Mouse (Mus musculus): Measurements from ENCODE around the gene Cdc42ep2. TPM values are rescaled to one million over a fixed set of nuclear protein-coding genes. Genes with fewer than 3 reads are reported as not detected.

The Cdc42ep2 gene
- total RNA-seq, 2 experiments from 2014 or later: 9.1 to 9.8 TPM

- no peak for DNase-seq (ENCODE audit: low spot score)
Observed at GRCm38 (mm10) chr19:5944145-5944544, 19.5 kb upstream of the Cdc42ep2 start.

DNA sequence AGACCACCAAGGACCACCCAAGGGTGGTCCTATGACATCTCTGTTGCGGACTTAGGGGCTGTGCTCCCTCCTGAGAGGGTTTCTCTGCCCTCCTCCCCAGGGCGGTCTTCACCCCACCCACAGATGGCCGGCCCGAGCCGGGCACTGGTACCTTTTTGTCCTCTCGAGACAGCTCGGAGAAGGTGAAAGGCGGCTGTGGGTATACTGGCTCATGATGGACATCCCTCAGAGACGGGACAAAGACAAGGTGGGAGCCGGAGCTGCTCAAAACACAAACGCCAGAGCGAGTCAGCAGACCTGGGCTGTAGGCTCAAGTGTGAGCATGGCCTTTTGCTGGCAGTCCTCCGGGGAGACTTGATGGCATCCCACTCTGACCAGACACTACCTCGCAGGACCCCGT lies 18.8 kb upstream of the Cdc42ep2 start:
- intact Hi-C loops (cut with DNase I): no loop called here

More at GRCm38 (mm10) chr19:5944145-5944544, 19.5 kb upstream of the Cdc42ep2 start:
- intact Hi-C loops (cut with DNase I): no loop called here

GRCm38 (mm10) chr19:5942581-5942980 lies 18.0 kb upstream of the Cdc42ep2 start:
- intact Hi-C loops (cut with DNase I): no loop called here
- DNase-seq (ENCODE audit: low spot score): no peak

More for the DNA sequence above, 18.8 kb upstream of the Cdc42ep2 start:
- DNase-seq (ENCODE audit: low spot score): no peak

DNA sequence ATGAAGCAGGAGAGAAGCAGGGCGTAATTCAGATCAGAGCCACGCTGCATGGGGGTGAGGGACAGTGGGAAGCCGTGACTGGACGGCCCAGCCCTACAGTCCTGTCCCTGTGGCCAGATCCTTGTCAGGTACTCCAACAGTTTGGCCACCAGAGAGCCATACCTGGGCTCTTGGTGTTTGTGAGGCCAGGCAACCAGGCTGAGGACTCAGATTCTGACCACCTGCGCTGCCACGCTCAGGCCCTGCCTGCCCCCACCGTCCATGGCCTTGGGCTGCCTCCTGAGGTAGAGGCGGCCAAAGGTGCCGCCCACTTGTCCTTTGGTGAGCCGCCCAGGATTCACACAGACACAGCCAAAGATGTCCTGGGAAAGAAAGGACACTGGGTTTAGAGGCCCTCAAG lies 16.0 kb upstream of the Cdc42ep2 start:
- no peak for DNase-seq (ENCODE audit: low spot score)
- intact Hi-C loops (cut with DNase I): loop anchor here (2.0 kb wide), 1 partner anchor 16 kb away; the partner anchor contains the start of gene Cdc42ep2

DNA sequence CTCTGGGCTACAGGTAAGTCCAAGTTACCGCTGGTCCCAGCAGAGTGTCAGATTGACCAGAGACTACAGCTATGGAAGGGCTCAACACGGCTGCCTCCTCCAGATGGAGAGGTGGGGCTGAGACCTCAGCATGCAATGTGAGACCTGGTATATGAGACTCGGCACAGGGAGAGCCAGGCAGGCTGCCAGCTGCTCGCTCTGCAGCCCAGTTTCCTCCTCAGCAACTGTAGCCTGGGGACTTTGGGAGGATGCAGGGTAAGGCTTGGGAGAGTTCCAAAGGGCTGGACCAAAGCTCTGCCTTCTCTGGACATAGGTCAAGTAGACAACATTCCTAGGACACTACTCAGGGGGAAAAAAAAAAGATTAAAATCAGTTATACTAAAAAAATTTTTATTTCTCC lies 15.6 kb upstream of the Cdc42ep2 start:
- intact Hi-C loops (cut with DNase I): loop anchor here (2.0 kb wide), 1 partner anchor 15 kb away; the partner anchor contains the start of gene Cdc42ep2
- DNase-seq (ENCODE audit: low spot score): peak; percentile 79

DNA sequence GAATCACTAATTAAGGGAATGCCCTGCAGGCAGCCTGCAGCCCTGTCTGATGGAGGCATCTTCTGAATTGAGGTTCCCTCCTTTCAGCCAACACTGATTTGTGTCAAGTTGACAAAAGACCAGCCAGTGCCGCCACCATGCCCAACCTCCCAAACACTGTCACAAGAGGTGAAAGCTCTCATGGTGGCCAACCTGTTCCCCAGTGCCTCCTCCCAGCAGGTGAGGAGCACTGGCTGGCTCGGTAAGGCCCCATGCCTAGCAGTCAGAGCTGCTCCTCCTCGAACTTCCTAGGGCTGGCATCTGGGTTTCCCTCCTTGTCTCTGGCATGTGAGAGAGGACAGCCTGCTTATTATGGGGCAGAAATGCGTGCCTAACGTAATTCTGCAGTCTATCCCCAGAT lies 15.1 kb upstream of the Cdc42ep2 start:
- DNase-seq (ENCODE audit: low spot score): no peak
- intact Hi-C loops (cut with DNase I): loop anchor here (2.0 kb wide), 1 partner anchor 15 kb away; the partner anchor contains the start of gene Cdc42ep2

DNA sequence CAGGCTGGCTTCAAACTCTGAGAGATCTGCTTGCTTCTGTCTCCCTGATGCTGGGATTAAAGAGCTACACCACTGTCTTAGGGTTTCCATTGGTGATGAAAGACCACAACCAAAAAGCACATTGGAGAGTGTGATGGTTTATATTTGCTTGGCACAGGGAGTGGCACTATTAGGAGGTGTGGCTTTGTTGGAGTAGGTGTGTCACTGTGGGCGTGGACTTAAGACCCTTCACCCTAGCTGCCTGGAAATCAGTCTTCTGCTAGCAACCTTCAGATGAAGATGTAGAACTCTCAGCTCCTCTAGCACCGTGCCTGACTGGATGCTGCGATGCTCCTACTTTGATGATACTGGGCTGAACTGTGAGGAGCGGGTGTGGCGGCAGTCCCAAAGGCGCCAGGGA lies 13.9 kb upstream of the Cdc42ep2 start:
- no peak for DNase-seq (ENCODE audit: low spot score)

DNA sequence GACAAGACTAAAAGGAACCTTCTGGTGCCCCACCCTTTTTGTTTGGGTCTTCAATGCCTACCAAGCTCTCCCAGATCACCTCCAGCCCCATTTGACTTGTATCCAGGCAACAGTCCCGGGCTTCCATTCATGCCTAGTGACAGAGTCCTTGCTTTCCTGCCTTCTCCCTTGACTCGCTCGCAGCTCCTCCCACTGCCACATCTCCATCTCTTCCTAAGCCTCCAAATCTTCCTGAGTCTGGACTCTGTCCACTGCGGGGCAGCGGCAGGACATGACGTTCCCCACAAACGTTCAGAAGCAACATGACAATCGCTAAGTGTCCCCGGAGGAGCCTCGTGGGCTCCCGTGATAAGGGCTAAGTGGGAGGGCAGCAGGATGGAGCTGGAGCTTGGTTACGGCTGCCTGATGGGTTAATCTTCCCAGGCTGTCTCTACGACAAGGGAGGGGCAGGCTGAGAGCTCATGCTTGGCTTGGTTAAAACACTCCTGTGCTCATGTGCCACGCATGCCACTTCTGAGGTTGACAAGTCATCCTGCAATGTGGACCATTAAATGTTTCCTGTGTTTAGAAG lies 13.3 kb upstream of the Cdc42ep2 start:
- intact Hi-C loops (cut with DNase I): no loop called here
- DNase-seq (ENCODE audit: low spot score): no peak

More for the DNA sequence above, 13.9 kb upstream of the Cdc42ep2 start:
- intact Hi-C loops (cut with DNase I): no loop called here

- DNase-seq (ENCODE audit: low spot score): no peak
- intact Hi-C loops (cut with DNase I): no loop called here
Observed at GRCm38 (mm10) chr19:5937095-5937835, 12.6 kb upstream of the Cdc42ep2 start.

DNA sequence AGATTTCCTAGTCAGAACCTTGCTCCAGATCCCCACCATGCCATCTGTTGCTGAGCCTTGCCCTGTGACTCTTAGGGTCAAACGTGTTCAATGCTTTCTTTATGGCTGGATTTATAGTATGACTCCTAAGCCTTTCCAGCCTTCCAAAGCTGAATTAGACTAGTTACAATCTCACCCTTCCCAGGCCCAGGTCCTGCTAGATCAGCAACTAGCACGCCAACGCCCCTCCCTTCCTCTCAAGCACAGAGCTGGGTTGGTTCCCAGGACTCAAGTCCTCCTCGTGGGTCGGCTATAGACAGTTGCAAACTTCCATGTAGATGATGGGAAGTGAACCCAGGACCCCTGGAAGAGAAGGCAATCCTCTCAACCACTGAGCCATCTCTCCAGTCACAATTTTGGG lies 11.1 kb upstream of the Cdc42ep2 start:
- DNase-seq (ENCODE audit: low spot score): no peak
- intact Hi-C loops (cut with DNase I): no loop called here

- intact Hi-C loops (cut with DNase I): no loop called here
- peak; percentile 61 for DNase-seq (ENCODE audit: low spot score)
Observed at GRCm38 (mm10) chr19:5935266-5935665, 10.7 kb upstream of the Cdc42ep2 start.

DNA sequence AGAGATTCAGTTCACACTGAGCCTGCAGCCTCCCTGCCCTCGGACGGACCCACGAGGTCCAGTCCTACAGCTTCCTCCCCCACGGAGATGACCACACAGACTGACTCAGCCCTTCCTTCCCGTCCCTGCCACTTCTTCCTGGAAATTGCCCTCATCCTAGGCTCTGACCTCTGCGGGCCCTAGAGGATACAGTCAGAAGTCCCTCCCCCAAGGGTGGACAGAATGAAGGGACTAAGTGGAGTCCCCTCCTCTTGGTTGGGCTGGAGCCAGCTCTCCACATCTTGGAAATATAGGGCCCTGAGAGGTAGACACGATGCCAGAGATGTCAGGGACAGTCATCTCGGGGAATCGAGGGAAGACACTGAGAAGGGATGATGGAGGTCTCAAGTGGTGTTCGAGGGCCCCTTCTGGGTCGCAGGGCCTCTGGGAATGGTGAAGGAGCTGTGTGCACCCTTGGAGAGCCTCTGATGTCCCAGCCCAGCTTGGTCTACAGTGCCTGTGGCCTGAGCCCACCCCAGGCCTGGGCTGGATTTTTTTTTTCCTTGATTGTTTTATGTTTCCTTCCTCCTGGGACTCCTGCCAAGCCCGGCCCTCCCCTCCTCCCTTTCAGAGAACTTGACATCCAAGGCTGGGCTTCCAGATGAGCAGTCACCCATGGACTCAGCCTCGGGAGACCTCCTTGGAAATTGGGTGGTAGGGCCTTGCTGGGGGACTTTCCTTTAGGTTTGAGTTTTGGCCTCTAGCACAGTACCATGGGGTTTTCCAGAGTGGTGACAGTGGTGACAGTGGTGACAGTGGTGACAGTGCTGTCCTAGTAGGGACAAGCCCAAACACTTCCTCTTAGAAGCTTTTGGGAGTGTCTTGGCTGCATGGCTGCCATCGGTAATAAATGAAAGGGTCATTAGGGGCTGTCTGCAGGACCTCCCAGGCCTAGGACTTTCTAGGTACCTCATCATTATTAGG lies 5.3 kb upstream of the Cdc42ep2 start:
- DNase-seq (ENCODE audit: low spot score): peak; percentile 64
- intact Hi-C loops (cut with DNase I): no loop called here

- DNase-seq (ENCODE audit: low spot score): no peak
- intact Hi-C loops (cut with DNase I): no loop called here
Observed at GRCm38 (mm10) chr19:5928546-5928945, 3.9 kb upstream of the Cdc42ep2 start.

DNA sequence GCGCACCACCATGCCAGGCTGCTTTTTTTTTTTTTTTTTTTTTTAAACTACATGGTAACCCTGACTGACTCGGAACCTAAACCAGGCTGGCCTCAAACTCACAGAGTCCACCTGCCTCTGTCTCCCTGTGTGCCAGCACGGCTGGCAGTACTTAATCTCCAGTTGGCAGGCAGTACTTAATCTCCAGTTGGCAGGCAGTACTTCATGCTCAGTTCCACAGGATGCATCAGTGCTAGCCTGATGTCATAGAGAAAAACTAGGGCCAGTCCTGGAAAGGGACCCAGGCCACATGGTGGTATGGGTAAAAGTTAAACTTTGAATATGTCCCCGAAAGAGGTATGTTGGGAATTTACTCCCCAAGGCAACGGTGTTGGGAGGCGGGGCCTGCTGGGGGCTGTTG lies 3.5 kb upstream of the Cdc42ep2 start:
- intact Hi-C loops (cut with DNase I): no loop called here
- no peak for DNase-seq (ENCODE audit: low spot score)

GRCm38 (mm10) chr19:5927532-5927931 lies 2.9 kb upstream of the Cdc42ep2 start:
- intact Hi-C loops (cut with DNase I): no loop called here
- DNase-seq (ENCODE audit: low spot score): no peak

DNA sequence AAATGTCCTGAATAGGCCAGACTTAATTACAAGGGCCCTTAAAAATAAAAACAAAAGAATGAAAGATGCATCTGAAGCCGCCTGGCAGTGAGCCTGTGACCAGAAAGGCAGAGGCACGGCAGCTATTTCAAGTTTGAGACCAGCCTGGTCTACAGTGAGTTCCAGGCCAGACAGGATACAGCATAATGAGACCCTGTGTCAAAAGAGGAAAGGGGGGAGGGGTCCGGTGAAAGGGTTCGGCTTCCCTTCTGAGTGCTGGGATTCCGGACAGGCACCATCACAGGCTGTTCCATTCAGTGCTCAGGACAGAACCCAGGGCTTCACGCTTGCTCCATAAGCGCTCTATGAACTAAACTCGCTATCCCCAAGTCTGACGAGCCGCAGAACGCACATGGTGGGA lies 2.4 kb upstream of the Cdc42ep2 start:
- intact Hi-C loops (cut with DNase I): no loop called here
- DNase-seq (ENCODE audit: low spot score): no peak

DNA sequence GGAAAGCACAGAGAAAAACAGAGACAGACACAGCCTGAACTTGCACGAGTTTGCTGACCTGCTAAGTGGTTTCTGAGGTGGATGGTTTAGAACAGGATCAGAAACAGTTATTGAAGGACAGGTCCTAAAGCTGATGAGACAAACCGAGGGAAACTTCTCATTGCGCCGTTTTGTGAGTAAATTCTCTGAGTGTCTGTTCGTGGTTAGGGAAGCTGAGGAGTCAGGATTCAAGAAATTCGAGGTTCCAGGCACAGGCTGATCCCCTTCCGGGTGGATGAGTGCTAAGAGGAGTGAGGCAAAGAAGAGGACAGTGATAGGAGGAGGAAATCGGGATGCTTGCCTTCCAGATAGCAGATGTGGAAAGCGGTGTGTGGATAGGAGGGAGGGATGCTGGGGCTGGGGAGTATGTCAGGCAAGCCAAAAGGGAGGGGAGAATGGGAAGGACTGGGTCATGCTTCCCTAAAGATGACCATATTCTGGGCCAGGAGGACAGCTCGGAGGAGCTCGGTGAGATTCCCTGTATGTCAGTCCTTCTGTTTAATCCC lies 767 bp upstream of the Cdc42ep2 start:
- no peak for DNase-seq (ENCODE audit: low spot score)
- intact Hi-C loops (cut with DNase I): loop anchor here (2.0 kb wide), 1 partner anchor 15 kb away; no protein-coding TSS in a partner anchor

DNA sequence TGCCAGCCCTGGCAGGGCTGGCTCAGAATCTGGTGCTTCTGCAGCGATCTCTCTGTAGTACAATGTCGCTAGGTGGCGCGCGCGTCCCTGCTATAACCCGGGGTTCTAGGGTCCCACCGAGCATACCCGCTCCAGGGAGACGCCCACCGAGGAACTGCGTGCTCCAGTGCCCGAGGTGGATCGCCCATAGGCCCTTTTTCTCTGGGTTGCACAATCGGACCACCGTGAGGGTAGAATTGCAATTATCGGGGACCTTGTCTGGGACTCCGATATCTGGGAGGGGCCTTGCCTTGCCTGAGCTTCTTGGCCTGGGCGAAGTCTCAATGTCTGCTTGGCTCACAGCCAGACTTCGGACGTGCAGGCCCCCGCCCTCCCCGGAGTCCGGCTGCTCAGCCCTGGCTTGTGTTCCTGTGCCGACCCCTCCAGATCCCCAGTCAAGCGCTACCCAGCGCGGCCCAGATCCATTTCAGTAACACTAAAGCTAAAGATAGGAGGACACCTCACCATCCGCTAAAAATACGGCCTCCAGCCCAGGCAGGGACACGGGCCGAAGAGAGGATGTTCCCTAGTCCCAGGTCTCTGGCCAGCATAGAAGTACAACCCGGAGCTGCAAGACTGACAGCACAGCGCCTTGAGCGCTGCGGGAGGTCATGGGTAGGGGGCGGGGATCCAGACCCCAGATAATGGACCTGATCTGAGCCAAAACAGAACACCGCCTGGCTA lies 465 bp downstream of the Cdc42ep2 start:
- intact Hi-C loops (cut with DNase I): loop anchor here (1.0 to 5.0 kb wide), 4 partner anchors 17 to 118 kb away; partner anchors contain the start of gene Capn1
- DNase-seq (ENCODE audit: low spot score): peak; percentile 80

- no peak for DNase-seq (ENCODE audit: low spot score)
- intact Hi-C loops (cut with DNase I): loop anchor here (5.0 kb wide), 2 partner anchors 94 to 119 kb away; partner anchors contain the start of gene Capn1
Observed at GRCm38 (mm10) chr19:5922963-5923362, 1.7 kb downstream of the Cdc42ep2 start.

Data from heart, postnatal 25 days (tissue).